Mouse (Mus musculus) C3H10T1/2 (cell line): ENCODE results near the gene Olfr578. TPM values are rescaled to one million over a fixed set of nuclear protein-coding genes. Genes with fewer than 3 reads are reported as not detected.

Source experiments
- polyA plus RNA-seq, 2 experiments: library from polyadenylated mRNA; unstranded; fragments of >200 nt; fragmentation: generic; extraction: Trizol; gene quantifications; one replicate each; pipeline ENCODE4 v1.2.1; 2012; ENCODE audit warnings: missing spikeins in 2 of 2

Olfr578 gene
- not detected for polyA plus RNA-seq

DNA sequence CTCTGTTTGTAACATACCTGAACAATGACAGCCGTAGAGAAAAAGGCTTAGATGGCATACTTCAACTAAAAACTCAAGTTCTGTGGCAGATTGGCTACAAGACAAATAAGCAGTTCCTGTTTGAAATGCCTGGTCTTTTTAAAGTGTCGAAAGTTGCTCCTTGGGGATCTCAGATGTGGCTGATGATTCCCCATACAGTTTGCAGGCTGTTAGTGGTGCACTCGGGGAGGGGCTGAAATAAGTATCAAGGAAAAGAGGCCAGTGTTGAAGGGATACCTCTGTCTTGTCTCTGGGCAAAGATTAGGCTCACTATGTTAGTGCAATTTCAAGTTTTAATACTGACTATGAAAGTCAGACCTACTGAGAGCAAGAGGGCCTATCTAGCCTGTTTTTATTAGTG is at the start of gene Olfr578:
Gene Olfr578 (minus strand): TSS at position 101 of the 400 bp plus-strand sequence.

GRCm38 (mm10) chr7:103037724-103038123 is 48.6 kb upstream of the Olfr578 start, which contains the start of gene Olfr582:
TSS of gene Olfr582 (plus strand) at chr7:103038024.

DNA sequence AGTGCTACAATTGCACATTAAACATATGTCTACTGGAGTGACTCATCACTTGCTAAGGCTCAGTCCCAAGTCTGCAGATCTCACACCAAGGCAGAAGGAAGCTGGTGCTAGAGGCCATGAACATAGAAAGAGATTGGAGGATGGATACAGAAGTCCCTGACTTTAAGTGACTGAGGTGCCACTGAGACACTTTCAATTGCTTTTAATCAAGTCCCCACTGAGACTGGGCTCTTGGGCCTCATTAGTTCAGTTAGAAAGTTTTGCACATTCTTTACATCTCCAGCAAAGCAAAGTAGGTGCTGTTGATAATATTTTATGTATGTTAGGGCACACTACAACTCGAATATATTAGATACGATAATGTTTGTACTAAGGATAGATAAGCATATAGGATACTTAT is 13.3 kb downstream of the Olfr578 start, which contains the start of gene Olfr577:
Gene Olfr577 (minus strand): TSS at position 101 of the 400 bp plus-strand sequence.

DNA sequence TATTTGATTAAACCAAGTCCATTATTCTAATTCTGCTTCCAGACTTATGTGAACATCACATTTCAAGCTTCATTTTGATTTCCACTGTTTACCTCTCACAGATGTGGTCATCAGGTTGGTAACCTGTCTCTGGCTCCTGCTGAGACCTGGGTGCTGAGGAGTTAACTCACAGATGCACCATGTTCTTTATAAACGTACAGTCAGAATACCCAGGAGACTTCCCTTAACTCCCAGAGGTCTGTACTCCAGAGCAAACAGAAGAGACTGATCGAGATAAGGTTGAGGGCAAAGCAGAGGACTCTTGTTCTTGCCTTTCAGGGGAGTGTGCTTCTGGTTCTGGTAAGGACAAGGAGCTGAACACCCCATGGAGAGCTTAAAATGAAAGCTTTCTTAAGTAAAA is 26.8 kb downstream of the Olfr578 start, which contains the start of gene Olfr576:
Gene Olfr576 (plus strand): TSS at position 301 of the 400 bp plus-strand sequence.

GRCm38 (mm10) chr7:102958593-102958992 is 30.5 kb downstream of the Olfr578 start, which contains the start of gene Olfr575:
TSS of gene Olfr575 (minus strand) at chr7:102958775.

GRCm38 (mm10) chr7:102948167-102948566 is 41.0 kb downstream of the Olfr578 start, which contains the start of gene Olfr574:
TSS of gene Olfr574 (plus strand) at chr7:102948467.

DNA sequence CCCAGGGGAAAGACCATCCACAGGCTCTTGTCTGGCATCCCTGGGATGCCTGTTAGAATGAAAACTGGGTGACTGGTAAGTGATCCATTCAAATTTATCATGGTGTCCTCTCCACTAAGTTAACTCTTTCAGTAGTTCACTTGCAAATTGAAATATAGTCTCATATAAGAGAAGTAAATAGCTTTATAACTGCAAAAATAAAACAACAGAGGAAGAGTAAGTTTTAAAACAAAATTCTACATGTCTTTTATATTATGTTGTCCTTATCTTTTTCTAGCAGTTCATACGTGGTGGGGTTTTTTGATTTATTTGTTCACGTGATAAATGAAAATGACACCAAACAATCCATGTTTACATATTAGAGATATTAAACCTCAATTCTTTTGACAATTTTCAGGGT is 46.6 kb downstream of the Olfr578 start, which contains the start of gene Olfr573-ps1:
Gene Olfr573-ps1 (minus strand): TSS at position 101 of the 400 bp plus-strand sequence.

Other genes with a start within 250 kb of the Olfr578 start
- gene Olfr560, start 230.0 kb downstream of the Olfr578 start, polyA plus RNA-seq = not detected
- gene Olfr78, start 229.9 kb downstream of the Olfr578 start, polyA plus RNA-seq = not detected
- gene Olfr561, start 218.1 kb downstream of the Olfr578 start, polyA plus RNA-seq = not detected
- gene Olfr564, start 185.8 kb downstream of the Olfr578 start, polyA plus RNA-seq = not detected
- not detected for gene Olfr566, start 130.6 kb downstream of the Olfr578 start, polyA plus RNA-seq
- gene Olfr568, start 112.2 kb downstream of the Olfr578 start, polyA plus RNA-seq = not detected
- not detected for gene Olfr569, start 98.4 kb downstream of the Olfr578 start, polyA plus RNA-seq
- not detected for gene Olfr570, start 94.7 kb downstream of the Olfr578 start, polyA plus RNA-seq
- gene Olfr571, start 71.8 kb downstream of the Olfr578 start, polyA plus RNA-seq = not detected
- not detected for gene Olfr572, start 64.9 kb downstream of the Olfr578 start, polyA plus RNA-seq
- not detected for gene Olfr573-ps1, start 46.7 kb downstream of the Olfr578 start, polyA plus RNA-seq
- not detected for gene Olfr574, start 40.9 kb downstream of the Olfr578 start, polyA plus RNA-seq
- not detected for gene Olfr575, start 30.5 kb downstream of the Olfr578 start, polyA plus RNA-seq
- not detected for gene Olfr576, start 26.7 kb downstream of the Olfr578 start, polyA plus RNA-seq
- gene Olfr577, start 13.4 kb downstream of the Olfr578 start, polyA plus RNA-seq = not detected
- gene Olfr582, start 48.7 kb upstream of the Olfr578 start, polyA plus RNA-seq = not detected
- gene Olfr583, start 62.0 kb upstream of the Olfr578 start, polyA plus RNA-seq = not detected
- not detected for gene Olfr584, start 92.6 kb upstream of the Olfr578 start, polyA plus RNA-seq
- gene Olfr585, start 108.4 kb upstream of the Olfr578 start, polyA plus RNA-seq = not detected
- gene Olfr586, start 136.3 kb upstream of the Olfr578 start, polyA plus RNA-seq = not detected
- gene Olfr588-ps1, start 151.6 kb upstream of the Olfr578 start, polyA plus RNA-seq = not detected
- not detected for gene Olfr589, start 167.0 kb upstream of the Olfr578 start, polyA plus RNA-seq
- not detected for gene Olfr591, start 189.0 kb upstream of the Olfr578 start, polyA plus RNA-seq
- not detected for gene Olfr592, start 195.5 kb upstream of the Olfr578 start, polyA plus RNA-seq
- not detected for gene Olfr593, start 222.5 kb upstream of the Olfr578 start, polyA plus RNA-seq
- gene Olfr594, start 227.7 kb upstream of the Olfr578 start, polyA plus RNA-seq = not detected